Mouse (Mus musculus) myocyte (in vitro differentiated cells): ENCODE results near the gene Lrrc8c.

Source experiments
- CEBPB ChIP-seq: IDR thresholded peaks from 2 replicates; pipeline ENCODE4 v1.6.1; 2011; ENCODE audit warnings: mild to moderate bottlenecking, moderate library complexity; ENCODE audit not compliant: poor library complexity, insufficient read depth, severe bottlenecking
- E2F4 ChIP-seq: IDR thresholded peaks from one replicate; pipeline ENCODE4 v1.6.1; 2011; ENCODE audit warnings: mild to moderate bottlenecking, control low read depth, moderate library complexity; ENCODE audit not compliant: insufficient read depth
- MYOD1 ChIP-seq, 3 experiments: IDR thresholded peaks; one replicate each; pipeline ENCODE4 v1.6.1; 2011; ENCODE audit warnings: control low read depth in 2 of 3, low read depth in 2 of 3, mild to moderate bottlenecking in 2 of 3, moderate library complexity in 1 of 3; ENCODE audit not compliant: insufficient read length in 2 of 3, control insufficient read depth in 1 of 3
- MYOG ChIP-seq, 3 experiments: IDR thresholded peaks; one replicate each; pipeline ENCODE4 v1.6.1; 2011; ENCODE audit warnings: control low read depth in 2 of 3, low read depth in 2 of 3, mild to moderate bottlenecking in 2 of 3; ENCODE audit not compliant: insufficient read length in 2 of 3, control insufficient read depth in 1 of 3, insufficient read depth in 1 of 3
- POLR2A ChIP-seq: IDR thresholded peaks from one replicate; pipeline ENCODE4 v1.6.1; 2011; ENCODE audit warnings: low read depth, mild to moderate bottlenecking, control low read depth, moderate library complexity; ENCODE audit not compliant: insufficient read length
- POLR2AphosphoS2 ChIP-seq: IDR thresholded peaks from one replicate; pipeline ENCODE4 v1.6.1; 2011; ENCODE audit warnings: low read depth, control low read depth; ENCODE audit not compliant: insufficient read length
- SRF ChIP-seq: IDR thresholded peaks from one replicate; pipeline ENCODE4 v1.6.1; 2011; ENCODE audit warnings: low read depth; ENCODE audit not compliant: control insufficient read depth, insufficient read length
- TCF12 ChIP-seq: IDR thresholded peaks from one replicate; pipeline ENCODE4 v1.6.1; 2011; ENCODE audit warnings: mild to moderate bottlenecking, control low read depth; ENCODE audit not compliant: poor library complexity, insufficient read depth, severe bottlenecking
- USF1 ChIP-seq: IDR thresholded peaks from one replicate; pipeline ENCODE4 v1.6.1; 2011; ENCODE audit warnings: low read depth, mild to moderate bottlenecking, control low read depth, moderate library complexity

DNA sequence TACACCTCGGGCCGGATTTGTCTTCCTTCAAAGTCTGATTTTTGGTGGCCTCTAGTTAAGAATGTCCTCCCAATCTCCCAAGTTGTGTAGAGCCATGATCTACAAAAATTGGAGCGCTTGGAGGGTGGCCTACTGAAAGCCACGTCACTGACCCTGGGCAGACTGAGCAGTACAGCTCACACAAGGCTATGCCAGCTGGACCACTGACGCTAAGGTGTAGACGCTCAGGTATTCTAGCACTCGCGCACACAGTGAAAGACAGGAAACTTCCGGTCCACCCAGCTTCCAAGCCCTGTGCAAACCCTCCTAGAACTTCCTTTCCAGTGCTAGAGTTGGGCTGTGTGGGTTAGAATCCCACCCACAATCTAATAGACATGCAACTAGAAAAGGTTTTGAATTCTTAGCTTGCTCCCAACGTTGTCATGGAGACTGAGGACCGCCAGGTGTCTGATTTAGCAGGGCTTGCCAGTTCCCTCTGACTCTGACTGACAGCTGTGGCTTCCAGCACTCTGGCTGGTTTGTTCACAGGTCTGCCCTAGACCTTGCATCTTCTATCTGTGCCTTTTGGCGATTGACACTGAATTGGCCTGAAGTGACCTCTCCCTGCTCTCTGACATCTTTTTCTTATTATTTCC is 136.0 kb downstream of the Lrrc8c start:
- TF ChIP-seq E2F4 (no peak), USF1 (no peak), POLR2A (no peak), MYOD1 (IDR thresholded peaks at IDR 0.05; ENCODE audit: control insufficient read depth in 1 of 3, insufficient read length in 2 of 3, low read depth in 2 of 3) (no peak), SRF (no peak), POLR2AphosphoS2 (no peak), CEBPB (no peak), TCF12 (no peak), MYOG (IDR thresholded peaks at IDR 0.05; ENCODE audit: control insufficient read depth in 1 of 3, insufficient read depth in 1 of 3, insufficient read length in 2 of 3, low read depth in 2 of 3) (no peak)
